Mouse (Mus musculus): ENCODE measurements around the gene Pdcd2. TPM values are rescaled to one million over a fixed set of nuclear protein-coding genes. Genes with fewer than 3 reads are reported as not detected.
A peak's percentile ranks its signal among the peaks of the same experiment; 100 is the strongest.
"Not testable (repeated sequence)": the region's sequence is repeated elsewhere in the genome, so short reads cannot be mapped to it uniquely, and the experiment has no call there.

Gene Pdcd2
- polyA plus RNA-seq (2012; ENCODE audit: insufficient read depth, insufficient read length, missing spikeins), result 21.9 and 32.4 TPM in 2 replicates

DNA sequence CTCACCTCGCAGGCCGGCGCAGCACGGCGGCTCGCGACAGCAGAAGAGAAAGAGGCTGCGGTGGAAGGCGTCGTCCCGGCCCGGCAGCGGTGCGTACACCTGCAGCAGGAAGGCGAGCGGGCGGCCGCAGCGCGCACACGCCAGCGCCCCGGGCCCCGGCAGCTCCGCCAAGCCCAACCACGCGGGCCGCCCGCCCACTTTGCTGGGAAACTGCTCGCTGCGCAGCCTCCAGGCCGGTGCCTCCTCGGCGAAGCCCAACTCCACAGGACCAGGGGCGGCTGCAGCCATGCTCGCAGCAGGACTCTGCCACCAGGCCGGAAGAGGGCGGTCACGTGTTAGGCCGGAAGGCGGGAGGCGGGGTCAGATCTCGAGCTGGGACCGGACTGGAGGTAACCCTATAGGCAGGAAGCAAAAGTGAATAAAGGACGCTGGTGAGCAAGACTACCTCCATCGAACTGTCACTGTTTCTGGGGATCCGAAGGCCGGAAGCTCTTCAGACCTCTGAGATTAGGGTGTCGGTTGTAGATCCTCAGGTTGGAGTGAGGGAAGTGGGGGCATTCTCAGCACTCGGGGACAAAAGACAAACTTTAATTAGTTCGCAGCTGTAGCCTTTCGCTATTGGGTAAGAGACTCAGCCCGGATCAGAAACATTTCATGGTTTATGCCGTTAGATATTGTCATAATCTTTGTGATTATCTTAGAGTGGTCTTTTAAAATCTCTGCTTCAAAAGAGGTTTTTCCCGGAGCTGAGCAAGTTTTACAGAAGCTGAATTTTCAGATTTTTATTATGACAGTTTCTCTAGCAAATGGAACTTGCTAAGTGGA is at the start of gene Pdcd2:
Gene Pdcd2 (minus strand): TSS at position 316 of the 825 bp plus-strand sequence.
- TF ChIP-seq POLR2A (IDR thresholded peaks at IDR 0.05; ENCODE audit: borderline replicate concordance, low read depth, low read length) (peak; percentile 42; the same call in 1 of the 2 replicates), CTCF (IDR thresholded peaks at IDR 0.05; ENCODE audit: low read depth, low read length) (no peak)
- H3K4me1 ChIP-seq (ENCODE audit: control insufficient read depth, insufficient read depth, low read length), result peaks cover 20% of the 10 kb centered on the region
- H3K4me3 ChIP-seq (ENCODE audit: insufficient read depth, low read length), result peak within 1 kb of the TSS; percentile 95
- H3K27ac ChIP-seq (ENCODE audit: insufficient read depth, low read depth, low read length), result peak within 1 kb of the TSS; percentile 72

DNA sequence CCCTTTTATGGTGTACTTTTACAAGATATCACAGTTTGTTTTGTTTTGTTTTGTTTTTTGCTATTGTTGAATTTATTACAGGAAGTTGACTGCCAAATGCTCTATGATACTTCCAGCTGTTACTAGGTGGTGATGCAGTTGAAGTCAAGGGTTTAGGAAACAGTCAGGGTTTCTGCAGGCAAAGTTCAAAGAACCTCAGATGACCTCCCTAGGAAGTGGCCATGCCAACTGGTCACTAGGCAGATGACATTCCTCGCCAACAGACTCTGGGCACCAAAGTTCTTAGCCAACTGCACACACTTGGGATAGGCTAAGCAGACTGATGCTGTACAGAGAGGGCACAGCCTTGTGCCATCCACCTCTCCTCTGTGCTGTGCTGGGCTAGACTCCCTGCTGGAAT is 48.0 kb upstream of the Pdcd2 start:
- Histone ChIP-seq H3K4me3 (ENCODE audit: insufficient read depth, low read length) (no peak overlapping the region), H3K27ac (ENCODE audit: insufficient read depth, low read depth, low read length) (no peak overlapping the region), H3K4me1 (ENCODE audit: control insufficient read depth, insufficient read depth, low read length) (no peaks in the 10 kb centered on the region)
- no peak for TF ChIP-seq POLR2A (IDR thresholded peaks at IDR 0.05; ENCODE audit: borderline replicate concordance, low read depth, low read length)
- TF ChIP-seq CTCF (IDR thresholded peaks at IDR 0.05; ENCODE audit: low read depth, low read length), result no peak

DNA sequence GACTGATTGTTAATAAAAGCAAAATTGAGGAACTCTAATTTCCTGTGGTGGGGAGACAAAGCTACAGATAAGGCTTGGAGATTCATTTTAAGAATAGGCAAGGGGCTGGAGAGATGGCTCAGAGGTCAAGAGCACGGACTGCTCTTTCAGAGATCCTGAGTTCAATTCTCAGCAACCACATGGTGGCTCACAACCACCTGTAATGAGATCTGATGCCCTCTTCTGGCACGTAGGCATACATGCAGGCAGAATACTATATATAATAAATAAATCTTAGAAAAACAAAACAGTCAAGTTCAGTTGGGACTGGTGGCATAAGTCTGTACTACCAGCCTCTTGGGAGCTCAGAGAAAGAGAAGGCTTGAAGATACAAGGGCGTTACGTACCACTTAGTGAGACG is 39.8 kb upstream of the Pdcd2 start:
- no peak overlapping the region for H3K27ac ChIP-seq (ENCODE audit: insufficient read depth, low read depth, low read length)
- TF ChIP-seq CTCF (IDR thresholded peaks at IDR 0.05; ENCODE audit: low read depth, low read length) (no peak), POLR2A (IDR thresholded peaks at IDR 0.05; ENCODE audit: borderline replicate concordance, low read depth, low read length) (no peak)
- H3K4me1 ChIP-seq (ENCODE audit: control insufficient read depth, insufficient read depth, low read length), result peaks cover 2% of the 10 kb centered on the region; the same call in 1 of the 2 replicates
- no peak overlapping the region for H3K4me3 ChIP-seq (ENCODE audit: insufficient read depth, low read length)

DNA sequence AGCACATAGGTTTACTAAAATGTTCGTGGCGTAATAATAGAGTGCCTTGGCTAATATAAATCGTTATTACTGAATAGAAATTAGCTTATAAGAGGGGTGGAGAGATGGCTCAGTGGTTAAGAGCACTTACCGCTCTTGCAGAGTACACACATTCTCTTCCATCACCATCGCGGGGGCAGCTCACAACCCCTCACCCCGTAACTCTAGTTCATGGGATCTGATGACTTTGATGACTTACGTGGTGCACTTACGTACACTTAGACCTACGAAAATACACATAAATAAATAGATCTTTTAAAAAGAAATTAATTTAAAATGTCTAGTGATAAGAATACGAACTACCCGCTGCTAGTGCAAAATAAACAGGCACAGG is 37.8 kb upstream of the Pdcd2 start:
- Histone ChIP-seq H3K4me3 (ENCODE audit: insufficient read depth, low read length) (peak overlapping the region; percentile 53), H3K4me1 (ENCODE audit: control insufficient read depth, insufficient read depth, low read length) (peaks cover 2% of the 10 kb centered on the region; the same call in 1 of the 2 replicates), H3K27ac (ENCODE audit: insufficient read depth, low read depth, low read length) (no peak overlapping the region)
- no peak for TF ChIP-seq POLR2A (IDR thresholded peaks at IDR 0.05; ENCODE audit: borderline replicate concordance, low read depth, low read length)
- TF ChIP-seq CTCF (IDR thresholded peaks at IDR 0.05; ENCODE audit: low read depth, low read length), result no peak

DNA sequence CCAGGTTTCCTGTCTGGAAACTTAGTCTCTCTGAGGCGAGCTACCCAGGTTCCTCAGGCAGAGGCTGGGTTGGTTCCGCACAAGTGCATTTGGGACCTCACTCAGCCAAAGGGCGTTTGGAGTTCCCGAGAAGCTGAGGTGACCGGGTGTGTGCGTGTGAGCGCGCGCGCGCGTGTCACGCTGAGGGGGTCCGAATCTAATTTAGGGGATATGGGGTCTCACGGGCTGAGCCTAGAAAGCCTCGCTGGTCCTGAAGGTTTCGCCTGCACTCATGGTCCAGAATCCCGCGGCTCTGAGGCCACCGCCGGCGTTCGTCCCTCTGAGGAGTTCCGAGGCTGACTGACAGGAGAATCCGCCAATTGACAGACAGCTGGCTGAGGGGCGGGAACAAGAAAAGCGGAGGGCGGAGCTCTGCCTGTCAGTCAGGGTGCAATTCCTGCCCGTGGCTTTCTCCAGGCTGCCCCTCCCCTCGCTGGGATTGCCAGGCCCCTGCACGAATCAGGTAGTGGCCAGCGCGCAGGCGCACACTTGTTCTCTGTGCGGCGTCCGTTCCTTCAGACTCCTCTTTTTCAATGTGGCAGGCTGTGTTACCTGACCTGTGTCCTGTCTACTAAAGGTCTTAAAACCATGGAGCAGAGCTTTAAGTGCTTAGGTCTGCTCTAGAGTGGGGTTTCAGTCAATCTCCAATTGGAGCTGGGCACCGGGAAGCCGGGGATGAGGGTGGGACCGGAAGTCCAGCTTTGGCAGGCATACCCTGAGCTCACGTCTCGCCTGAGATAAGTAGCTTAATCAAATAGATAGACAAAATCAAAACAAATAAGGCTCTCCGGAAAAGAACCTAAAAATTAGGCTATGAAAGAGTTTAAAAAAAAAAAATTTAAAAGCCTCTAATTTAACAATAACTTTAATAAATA is 37.2 kb upstream of the Pdcd2 start, which contains the start of gene Prdm9:
Gene Prdm9 (minus strand): TSS at position 341 of the 914 bp plus-strand sequence.
- H3K4me3 ChIP-seq (ENCODE audit: insufficient read depth, low read length), result peak within 1 kb of the TSS; percentile 89
- TF ChIP-seq CTCF (IDR thresholded peaks at IDR 0.05; ENCODE audit: low read depth, low read length), result no peak
- no peak for TF ChIP-seq POLR2A (IDR thresholded peaks at IDR 0.05; ENCODE audit: borderline replicate concordance, low read depth, low read length)
- H3K27ac ChIP-seq (ENCODE audit: insufficient read depth, low read depth, low read length), result peak within 1 kb of the TSS; percentile 85
- H3K4me1 ChIP-seq (ENCODE audit: control insufficient read depth, insufficient read depth, low read length), result peaks cover 2% of the 10 kb centered on the region; the same call in 1 of the 2 replicates

DNA sequence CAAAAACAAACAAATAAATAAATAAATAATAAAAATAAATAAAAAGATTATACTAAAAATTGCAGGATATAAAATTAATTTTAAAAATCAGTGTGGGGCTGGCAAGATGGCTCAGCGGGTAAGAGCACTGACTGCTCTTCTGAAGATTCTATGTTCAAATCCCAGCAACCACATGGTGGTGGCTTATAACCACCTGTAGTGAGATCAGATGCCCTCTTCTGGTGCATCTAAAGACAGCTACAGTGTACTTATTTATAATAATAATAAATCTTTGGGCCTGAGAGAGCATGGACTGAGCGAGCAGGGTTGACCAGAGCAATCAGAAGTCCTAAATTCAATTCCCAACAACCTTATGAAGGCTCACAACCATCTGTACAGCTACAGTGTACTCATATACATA is 32.8 kb upstream of the Pdcd2 start:
- H3K27ac ChIP-seq (ENCODE audit: insufficient read depth, low read depth, low read length), result no peak overlapping the region
- TF ChIP-seq CTCF (IDR thresholded peaks at IDR 0.05; ENCODE audit: low read depth, low read length) (no peak), POLR2A (IDR thresholded peaks at IDR 0.05; ENCODE audit: borderline replicate concordance, low read depth, low read length) (no peak)
- H3K4me1 ChIP-seq (ENCODE audit: control insufficient read depth, insufficient read depth, low read length), result peaks cover 1% of the 10 kb centered on the region; the same call in 1 of the 2 replicates
- H3K4me3 ChIP-seq (ENCODE audit: insufficient read depth, low read length), result no peak overlapping the region

DNA sequence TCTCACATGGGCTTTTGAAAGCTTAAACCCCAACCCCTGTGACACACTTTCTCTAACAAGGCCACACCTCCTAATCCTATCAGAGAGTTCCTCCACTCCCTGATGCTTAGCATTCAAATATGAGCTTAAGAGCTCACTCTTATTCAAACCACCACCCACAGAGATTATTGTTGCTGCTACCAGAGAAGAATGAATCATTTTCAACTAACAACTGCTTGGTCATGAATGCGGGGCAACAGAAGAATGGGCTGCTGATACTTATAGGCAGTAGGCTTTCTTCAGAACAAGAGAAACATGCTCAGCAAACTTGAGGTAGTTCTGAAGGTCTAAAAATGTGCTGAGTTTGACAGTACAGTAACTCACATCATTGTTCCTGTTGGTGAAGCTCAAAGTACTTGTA is 22.6 kb upstream of the Pdcd2 start:
- Histone ChIP-seq H3K4me3 (ENCODE audit: insufficient read depth, low read length) (no peak overlapping the region), H3K4me1 (ENCODE audit: control insufficient read depth, insufficient read depth, low read length) (no peaks in the 10 kb centered on the region), H3K27ac (ENCODE audit: insufficient read depth, low read depth, low read length) (no peak overlapping the region)
- TF ChIP-seq POLR2A (IDR thresholded peaks at IDR 0.05; ENCODE audit: borderline replicate concordance, low read depth, low read length) (no peak), CTCF (IDR thresholded peaks at IDR 0.05; ENCODE audit: low read depth, low read length) (no peak)

DNA sequence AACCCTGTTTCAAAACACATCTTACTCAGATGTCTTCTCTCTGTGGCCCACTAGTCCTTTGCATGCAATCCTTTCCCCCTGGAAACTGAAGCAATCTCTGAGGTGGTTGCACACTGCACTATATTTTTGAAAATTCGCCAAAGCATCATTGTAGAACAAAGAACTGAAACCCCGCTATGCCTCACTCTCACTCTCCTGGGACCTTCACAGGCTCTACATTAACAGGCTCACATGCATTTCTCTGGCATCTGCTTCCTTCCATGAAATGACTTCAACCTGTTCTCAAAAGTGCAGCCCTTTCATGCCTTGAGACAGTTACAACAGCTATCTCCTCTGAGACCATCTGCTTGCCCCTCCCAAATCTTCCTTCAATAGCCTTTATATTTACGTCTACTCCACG is 19.3 kb upstream of the Pdcd2 start:
- Histone ChIP-seq H3K4me1 (ENCODE audit: control insufficient read depth, insufficient read depth, low read length) (no peaks in the 10 kb centered on the region), H3K4me3 (ENCODE audit: insufficient read depth, low read length) (no peak overlapping the region), H3K27ac (ENCODE audit: insufficient read depth, low read depth, low read length) (no peak overlapping the region)
- TF ChIP-seq CTCF (IDR thresholded peaks at IDR 0.05; ENCODE audit: low read depth, low read length) (no peak), POLR2A (IDR thresholded peaks at IDR 0.05; ENCODE audit: borderline replicate concordance, low read depth, low read length) (no peak)

DNA sequence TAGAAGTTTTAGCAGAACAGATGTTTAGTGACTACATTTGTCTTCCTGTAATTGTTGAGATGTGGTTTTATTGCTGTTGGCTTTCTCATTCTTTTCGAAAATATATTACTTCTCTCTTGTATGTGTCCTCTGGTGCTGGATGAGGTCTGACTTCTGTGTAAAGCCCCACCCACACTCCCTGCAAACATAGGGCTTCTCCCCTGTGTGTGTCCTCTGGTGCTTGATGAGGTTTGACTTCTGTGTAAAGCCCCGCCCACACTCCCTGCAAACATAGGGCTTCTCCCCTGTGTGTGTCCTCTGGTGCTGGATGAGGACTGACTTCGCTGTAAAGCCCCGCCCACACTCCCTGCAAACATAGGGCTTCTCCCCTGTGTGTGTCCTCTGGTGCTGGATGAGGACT is 16.8 kb upstream of the Pdcd2 start:
- H3K27ac ChIP-seq (ENCODE audit: insufficient read depth, low read depth, low read length); H3K4me3 ChIP-seq (ENCODE audit: insufficient read depth, low read length); H3K4me1 ChIP-seq (ENCODE audit: control insufficient read depth, insufficient read depth, low read length): not testable (repeated sequence)

All from bone marrow macrophage, adult 2 months (primary cell).